Mouse (Mus musculus): ENCODE results near the gene Ccdc187. TPM values are rescaled to one million over a fixed set of nuclear protein-coding genes. Genes with fewer than 3 reads are reported as not detected.

The Ccdc187 gene
- polyA plus RNA-seq, 1 experiment from 2014 or later, result 0.05 TPM

GRCm38 (mm10) chr2:26325386-26326181 is 31.2 kb upstream of the Ccdc187 start:
- ATAC-seq (ENCODE audit: insufficient number of reproducible peaks, low FRiP score), result peak; percentile 75
- no peak overlapping the region for H3K4me2 ChIP-seq
- H3K27me3 ChIP-seq (replicated peaks), result no peaks in the 10 kb centered on the region
- peaks cover 42% of the 10 kb centered on the region for H3K4me1 ChIP-seq (replicated peaks)
- 61% methylated on average over 15 of the region's 15 CpGs for WGBS
- no peaks in the 10 kb centered on the region for H3K9me3 ChIP-seq (replicated peaks)
- peak overlapping the region; percentile 25; the same call in 1 of the 2 replicates for H3K27ac ChIP-seq (ENCODE audit: poor library complexity, severe bottlenecking)
- no peak overlapping the region for H3K4me3 ChIP-seq
- peak overlapping the region; percentile 56 for H3K9ac ChIP-seq
- peaks cover 64% of the 10 kb centered on the region for H3K36me3 ChIP-seq

DNA sequence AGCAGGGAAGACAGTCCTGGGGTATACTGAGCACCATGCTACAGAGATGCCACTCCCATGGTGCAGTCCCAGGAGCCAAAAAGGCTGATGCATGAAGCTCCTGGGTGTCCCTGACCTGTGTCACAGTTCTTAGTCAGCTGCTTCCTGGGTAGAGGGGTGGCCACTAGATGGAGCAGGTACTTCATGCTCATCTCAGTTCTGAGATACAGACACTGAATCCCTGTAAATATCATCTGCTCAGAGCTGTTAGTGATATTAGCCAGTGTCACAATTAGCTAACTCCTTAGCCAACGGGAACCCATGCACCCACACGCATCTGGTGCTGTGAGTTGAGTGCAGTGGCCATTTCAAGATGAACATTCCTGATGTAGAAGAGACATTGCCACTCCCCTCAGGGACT is 30.6 kb upstream of the Ccdc187 start:
- no peaks in the 10 kb centered on the region for H3K9me3 ChIP-seq (replicated peaks)
- H3K27me3 ChIP-seq (replicated peaks), result no peaks in the 10 kb centered on the region
- no peak overlapping the region for H3K4me2 ChIP-seq
- no peak for ATAC-seq (ENCODE audit: insufficient number of reproducible peaks, low FRiP score)
- peaks cover 41% of the 10 kb centered on the region for H3K4me1 ChIP-seq (replicated peaks)
- H3K27ac ChIP-seq (ENCODE audit: poor library complexity, severe bottlenecking), result no peak overlapping the region
- peaks cover 60% of the 10 kb centered on the region for H3K36me3 ChIP-seq
- H3K9ac ChIP-seq, result no peak overlapping the region
- no peak overlapping the region for H3K4me3 ChIP-seq
- 40% methylated on average over 2 of the region's 2 CpGs for WGBS

- Histone ChIP-seq H3K27ac (ENCODE audit: poor library complexity, severe bottlenecking) (0 out of 2 replicates have a peak overlapping the region, but pooled peaks have one; percentile 3), H3K27me3 (replicated peaks) (no peaks in the 10 kb centered on the region), H3K4me1 (replicated peaks) (peaks cover 45% of the 10 kb centered on the region), H3K36me3 (peaks cover 56% of the 10 kb centered on the region), H3K9me3 (replicated peaks) (no peaks in the 10 kb centered on the region), H3K4me2 (no peak overlapping the region), H3K4me3 (no peak overlapping the region), H3K9ac (no peak overlapping the region)
- no peak for ATAC-seq (ENCODE audit: insufficient number of reproducible peaks, low FRiP score)
- whole genome bisulfite sequencing, result 83% methylated on average over 13 of the region's 13 CpGs
Observed at GRCm38 (mm10) chr2:26323589-26324325, 29.4 kb upstream of the Ccdc187 start.

GRCm38 (mm10) chr2:26320245-26321185 is 26.2 kb upstream of the Ccdc187 start:
- Histone ChIP-seq H3K27ac (ENCODE audit: poor library complexity, severe bottlenecking) (no peak overlapping the region), H3K4me2 (no peak overlapping the region), H3K9me3 (replicated peaks) (no peaks in the 10 kb centered on the region), H3K36me3 (peaks cover 33% of the 10 kb centered on the region), H3K4me3 (no peak overlapping the region), H3K27me3 (replicated peaks) (no peaks in the 10 kb centered on the region), H3K4me1 (replicated peaks) (peaks cover 66% of the 10 kb centered on the region), H3K9ac (no peak overlapping the region)
- ATAC-seq (ENCODE audit: insufficient number of reproducible peaks, low FRiP score), result no peak
- WGBS, result 81% methylated on average over 14 of the region's 14 CpGs

DNA sequence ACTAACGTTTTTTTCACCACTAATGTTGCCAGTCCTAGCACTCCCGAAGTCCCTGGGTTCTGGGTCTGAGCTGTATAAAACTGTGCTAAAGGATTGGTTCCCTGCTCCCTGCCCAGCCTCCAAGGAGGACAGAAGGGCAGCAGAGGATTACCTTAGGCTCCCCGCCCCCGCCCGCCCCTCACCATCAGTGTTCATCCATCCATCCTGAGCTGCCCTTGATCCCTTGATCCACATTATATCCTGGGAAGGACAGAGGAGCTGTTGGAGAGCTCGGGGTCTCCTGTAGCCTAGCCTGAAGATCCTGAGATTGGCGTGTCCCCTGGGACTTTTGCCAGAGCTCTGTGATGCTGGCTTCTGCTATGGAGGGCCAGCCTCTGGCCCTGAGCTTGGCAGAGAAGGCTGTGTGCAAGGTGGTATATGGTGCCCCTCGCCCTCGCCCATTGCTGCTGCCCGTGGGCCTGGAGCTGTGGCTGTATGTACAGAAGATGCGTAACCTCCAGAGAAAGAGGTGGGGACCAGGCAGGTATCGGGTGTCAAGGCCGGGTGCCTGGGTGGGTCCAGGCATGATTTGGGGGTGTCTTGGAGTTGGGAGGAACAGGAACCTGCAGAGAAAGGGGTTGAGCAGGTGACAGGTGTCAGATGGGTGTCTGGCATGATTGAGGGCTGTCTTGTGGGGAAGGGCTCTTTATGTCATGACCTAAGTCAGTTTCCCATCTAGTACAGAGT is 25.3 kb upstream of the Ccdc187 start:
- Histone ChIP-seq H3K4me2 (no peak overlapping the region), H3K4me1 (replicated peaks) (peaks cover 62% of the 10 kb centered on the region), H3K9ac (no peak overlapping the region), H3K9me3 (replicated peaks) (no peaks in the 10 kb centered on the region), H3K27ac (ENCODE audit: poor library complexity, severe bottlenecking) (no peak overlapping the region), H3K36me3 (peaks cover 25% of the 10 kb centered on the region), H3K4me3 (no peak overlapping the region), H3K27me3 (replicated peaks) (no peaks in the 10 kb centered on the region)
- WGBS, result 81% methylated on average over 13 of the region's 13 CpGs
- no peak for ATAC-seq (ENCODE audit: insufficient number of reproducible peaks, low FRiP score)

GRCm38 (mm10) chr2:26319109-26319508 is 24.8 kb upstream of the Ccdc187 start:
- H3K9me3 ChIP-seq (replicated peaks), result no peaks in the 10 kb centered on the region
- H3K4me2 ChIP-seq, result no peak overlapping the region
- H3K9ac ChIP-seq, result no peak overlapping the region
- H3K4me3 ChIP-seq, result no peak overlapping the region
- H3K36me3 ChIP-seq, result peaks cover 19% of the 10 kb centered on the region
- ATAC-seq (ENCODE audit: insufficient number of reproducible peaks, low FRiP score), result no peak
- H3K27ac ChIP-seq (ENCODE audit: poor library complexity, severe bottlenecking), result no peak overlapping the region
- no peaks in the 10 kb centered on the region for H3K27me3 ChIP-seq (replicated peaks)
- 91% methylated on average over 9 of the region's 9 CpGs for WGBS
- H3K4me1 ChIP-seq (replicated peaks), result peaks cover 68% of the 10 kb centered on the region

DNA sequence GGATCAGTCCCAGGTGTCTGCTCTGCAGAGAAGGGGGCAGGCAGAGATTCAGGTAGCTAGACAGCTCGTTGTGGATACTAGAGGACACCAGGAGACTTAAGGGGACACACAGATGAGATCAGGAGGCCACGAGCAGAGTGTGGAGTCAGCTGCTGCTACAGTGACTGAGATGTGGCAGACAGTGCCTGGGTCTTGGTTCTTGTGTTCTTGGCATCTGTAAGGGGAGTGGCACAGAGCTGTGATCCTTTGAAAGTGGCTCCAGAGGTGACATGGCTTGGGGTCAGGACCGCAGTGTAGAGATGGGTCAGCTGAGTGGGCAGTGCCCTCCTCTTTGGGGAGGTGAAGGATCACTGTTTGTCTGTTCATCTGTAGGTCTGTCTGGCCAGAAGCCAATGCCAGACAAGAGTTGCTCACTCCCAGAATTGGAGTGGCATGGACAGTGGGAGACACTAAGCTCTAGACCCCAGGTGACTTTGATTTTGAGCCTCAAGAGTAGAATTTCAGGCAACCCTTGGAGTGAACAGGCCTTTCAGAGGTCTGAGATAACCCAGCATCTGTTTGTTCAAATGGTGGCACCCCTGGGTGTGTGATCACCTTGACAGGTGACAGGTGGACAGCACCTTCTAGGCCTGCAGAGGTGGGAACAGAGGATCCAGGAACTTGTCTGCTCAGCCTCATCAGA is 23.8 kb upstream of the Ccdc187 start:
- Histone ChIP-seq H3K4me3 (no peak overlapping the region), H3K4me2 (no peak overlapping the region), H3K36me3 (peaks cover 10% of the 10 kb centered on the region), H3K9ac (peak overlapping the region; percentile 92), H3K27ac (ENCODE audit: poor library complexity, severe bottlenecking) (no peak overlapping the region), H3K27me3 (replicated peaks) (no peaks in the 10 kb centered on the region), H3K9me3 (replicated peaks) (no peaks in the 10 kb centered on the region), H3K4me1 (replicated peaks) (peaks cover 67% of the 10 kb centered on the region)
- ATAC-seq (ENCODE audit: insufficient number of reproducible peaks, low FRiP score), result no peak
- 84% methylated on average over 3 of the region's 3 CpGs for WGBS

- no peak for ATAC-seq (ENCODE audit: insufficient number of reproducible peaks, low FRiP score)
- no peaks in the 10 kb centered on the region for H3K9me3 ChIP-seq (replicated peaks)
- peak overlapping the region; percentile 90 for H3K4me2 ChIP-seq
- peaks cover 67% of the 10 kb centered on the region for H3K4me1 ChIP-seq (replicated peaks)
- H3K27ac ChIP-seq (ENCODE audit: poor library complexity, severe bottlenecking), result no peak overlapping the region
- H3K4me3 ChIP-seq, result peak overlapping the region; percentile 76; the same call in 1 of the 2 replicates
- WGBS, result 59% methylated on average over 3 of the region's 3 CpGs
- H3K9ac ChIP-seq, result peak overlapping the region; percentile 92
- no peaks in the 10 kb centered on the region for H3K27me3 ChIP-seq (replicated peaks)
- H3K36me3 ChIP-seq, result peaks cover 4% of the 10 kb centered on the region
Observed at GRCm38 (mm10) chr2:26317371-26317770, 23.0 kb upstream of the Ccdc187 start.

DNA sequence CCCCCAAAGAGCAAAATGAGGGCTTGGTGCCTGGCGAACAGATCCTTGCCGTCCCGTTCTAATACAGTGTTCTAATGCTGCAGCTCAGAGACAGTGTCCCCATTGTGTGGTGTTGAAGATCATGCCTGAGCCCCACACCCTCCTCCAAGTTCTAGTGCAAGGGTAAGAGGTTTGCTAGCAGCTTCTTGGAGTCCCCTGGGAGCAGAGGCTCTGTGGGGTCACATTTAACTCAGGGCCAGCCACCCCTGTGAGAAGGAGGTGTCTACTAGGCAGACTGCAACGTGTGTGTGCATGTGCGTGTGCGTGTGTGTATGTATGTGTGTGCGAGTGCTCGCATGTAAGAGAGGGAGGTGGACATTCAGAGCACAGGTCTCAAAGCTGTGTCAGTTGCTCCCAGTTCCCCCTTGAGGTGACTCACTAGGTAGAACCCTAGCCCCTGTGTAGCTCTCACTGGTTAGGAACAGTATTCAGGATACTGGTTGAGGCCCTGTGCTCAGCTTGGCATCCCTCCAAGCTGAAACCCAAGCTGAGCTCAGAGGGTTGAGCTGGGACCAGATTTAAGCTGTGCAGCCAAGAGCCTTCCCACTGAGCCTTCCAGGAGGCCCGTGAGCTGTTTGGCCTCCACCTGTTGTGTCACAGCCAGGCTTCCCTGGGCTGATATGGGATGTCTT is 22.4 kb upstream of the Ccdc187 start:
- ATAC-seq (ENCODE audit: insufficient number of reproducible peaks, low FRiP score), result no peak

More for the DNA sequence above, 22.4 kb upstream of the Ccdc187 start:
- H3K36me3 ChIP-seq, result no peaks in the 10 kb centered on the region; the same call in 1 of the 2 replicates
- peak overlapping the region; percentile 90 for H3K4me2 ChIP-seq
- H3K4me3 ChIP-seq, result peak overlapping the region; percentile 76
- no peaks in the 10 kb centered on the region for H3K9me3 ChIP-seq (replicated peaks)
- peak overlapping the region; percentile 91 for H3K27ac ChIP-seq (ENCODE audit: poor library complexity, severe bottlenecking)
- H3K9ac ChIP-seq, result peak overlapping the region; percentile 92
- H3K4me1 ChIP-seq (replicated peaks), result peaks cover 72% of the 10 kb centered on the region
- no peaks in the 10 kb centered on the region for H3K27me3 ChIP-seq (replicated peaks)
- WGBS, result 61% methylated on average over 9 of the region's 9 CpGs
